Mouse (Mus musculus) heart, embryonic 11.5 days (tissue): ENCODE results near the gene Net1. TPM values are rescaled to one million over a fixed set of nuclear protein-coding genes. Genes with fewer than 3 reads are reported as not detected.
"Not testable (repeated sequence)": the region's sequence is repeated elsewhere in the genome, so short reads cannot be mapped to it uniquely, and the experiment has no call there.

Experiments used
- ATAC-seq: fragments of 200-750 bp; cut with Nextera tagmentation; replicated peaks from 2 replicates; pipeline ENCODE4 v1.8.0; 2017; ENCODE audit warnings: moderate library complexity; ENCODE audit not compliant: insufficient number of reproducible peaks, low FRiP score, low TSS enrichment
- H3K27ac ChIP-seq: fragments of 300-500 bp; sonication (generic); 2 replicates; pipeline ENCODE4 v1.5.1; 2014; ENCODE audit warnings: mild to moderate bottlenecking, low read depth, low read length
- H3K27me3 ChIP-seq: fragments of 300-500 bp; sonication (generic); 2 replicates; pipeline ENCODE4 v1.6.1; 2014; ENCODE audit warnings: mild to moderate bottlenecking, low read length, mixed read lengths; ENCODE audit not compliant: control insufficient read depth, insufficient read depth
- H3K36me3 ChIP-seq: fragments of 300-500 bp; sonication (generic); 2 replicates; pipeline ENCODE4 v1.6.1; 2014; ENCODE audit warnings: mild to moderate bottlenecking, low read length, moderate library complexity, mixed read lengths; ENCODE audit not compliant: control insufficient read depth, insufficient read depth
- H3K4me1 ChIP-seq: fragments of 300-500 bp; sonication (generic); 2 replicates; pipeline ENCODE4 v1.6.1; 2014; ENCODE audit warnings: low read length; ENCODE audit not compliant: control insufficient read depth, insufficient read depth
- H3K4me2 ChIP-seq: fragments of 300-500 bp; sonication (generic); 2 replicates; pipeline ENCODE4 v1.6.1; 2014; ENCODE audit warnings: mild to moderate bottlenecking, moderate library complexity
- H3K4me3 ChIP-seq: fragments of 300-500 bp; sonication (generic); 2 replicates; pipeline ENCODE4 v1.5.1; 2014; ENCODE audit warnings: low read depth, low read length
- H3K9ac ChIP-seq: fragments of 300-500 bp; sonication (generic); 2 replicates; pipeline ENCODE4 v1.6.1; 2014; ENCODE audit warnings: mild to moderate bottlenecking, low read depth, low read length, moderate library complexity
- H3K9me3 ChIP-seq: fragments of 300-500 bp; sonication (generic); replicated peaks from 2 replicates; pipeline ENCODE4 v1.6.1; 2016; ENCODE audit warnings: low read length; ENCODE audit not compliant: control insufficient read depth
- WGBS: fragments of 180-500 bp; shearing (Covaris S2); extraction: QIAGEN DNeasy Blood & Tissue Kit; methylation state at CpG from one replicate; pipeline ENCODE4 v1.1.7; 2014; ENCODE audit not compliant: insufficient replicate concordance; 5-methylcytosine and 5-hydroxymethylcytosine counted together
- polyA plus RNA-seq: library from polyadenylated mRNA; unstranded; fragments of >200 nt; fragmentation: Nextera tagmentation; extraction: Ambion mirVana; gene quantifications from 2 replicates; pipeline ENCODE4 v1.2.1, GENCODE M21; 2014

Gene Net1
- polyA plus RNA-seq, 1 experiment from 2014 or later, result 47.9 TPM

DNA sequence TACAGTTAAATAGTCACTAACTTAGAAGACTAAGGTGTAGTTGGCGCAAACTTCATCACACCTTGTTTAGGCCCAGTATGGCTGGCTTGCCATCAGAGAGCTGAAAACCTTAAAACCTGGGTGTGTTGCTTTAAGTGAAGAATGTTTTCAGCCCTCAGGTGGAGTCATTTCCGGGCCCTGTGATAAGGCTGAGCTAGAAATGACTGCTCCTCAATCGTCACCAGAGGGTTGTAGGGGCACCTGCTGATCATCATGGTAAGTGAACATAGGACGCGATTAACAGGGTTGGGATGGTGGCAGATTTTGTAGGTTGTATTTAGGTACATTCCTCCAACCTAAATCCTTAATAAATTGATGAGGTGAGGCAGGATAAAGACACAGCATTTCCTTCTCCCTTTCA, 6.5 kb upstream of the Net1 start:
- H3K4me2 ChIP-seq, result no peak overlapping the region
- no peaks in the 10 kb centered on the region for H3K4me1 ChIP-seq
- H3K9me3 ChIP-seq, result no peaks in the 10 kb centered on the region
- no peaks in the 10 kb centered on the region for H3K27me3 ChIP-seq
- H3K27ac ChIP-seq, result no peak overlapping the region
- H3K4me3 ChIP-seq, result no peak overlapping the region
- no peaks in the 10 kb centered on the region for H3K36me3 ChIP-seq
- ATAC-seq, result no peak
- no peak overlapping the region for H3K9ac ChIP-seq
- WGBS, result 63% methylated on average over 5 of the region's 5 CpGs

DNA sequence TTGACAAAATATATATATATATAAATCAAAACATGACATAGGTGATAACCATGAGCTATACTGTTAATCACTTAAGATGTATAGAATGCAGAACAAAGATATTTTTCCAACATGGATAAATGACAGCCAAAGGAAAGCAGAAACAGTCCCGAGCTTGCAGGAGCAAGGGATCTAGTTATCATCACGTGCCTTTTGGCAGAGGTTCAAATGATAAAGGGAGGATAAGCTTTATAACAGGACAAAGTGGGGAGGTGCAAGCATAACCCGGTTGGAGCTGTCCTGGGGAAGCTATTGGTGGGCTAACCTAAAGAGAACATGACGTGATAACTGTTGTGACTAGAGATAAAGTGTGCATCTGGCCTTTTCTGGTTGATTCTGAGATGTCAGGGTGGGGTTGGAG, 4.5 kb downstream of the Net1 start:
- Histone ChIP-seq H3K36me3 (peaks cover 13% of the 10 kb centered on the region; the same call in 1 of the 2 replicates), H3K27ac (no peak overlapping the region), H3K4me3 (no peak overlapping the region), H3K27me3 (no peaks in the 10 kb centered on the region), H3K4me1 (peaks cover 8% of the 10 kb centered on the region), H3K9ac (no peak overlapping the region), H3K4me2 (no peak overlapping the region), H3K9me3 (no peaks in the 10 kb centered on the region)
- 39% methylated on average over 4 of the region's 4 CpGs for WGBS
- no peak for ATAC-seq

DNA sequence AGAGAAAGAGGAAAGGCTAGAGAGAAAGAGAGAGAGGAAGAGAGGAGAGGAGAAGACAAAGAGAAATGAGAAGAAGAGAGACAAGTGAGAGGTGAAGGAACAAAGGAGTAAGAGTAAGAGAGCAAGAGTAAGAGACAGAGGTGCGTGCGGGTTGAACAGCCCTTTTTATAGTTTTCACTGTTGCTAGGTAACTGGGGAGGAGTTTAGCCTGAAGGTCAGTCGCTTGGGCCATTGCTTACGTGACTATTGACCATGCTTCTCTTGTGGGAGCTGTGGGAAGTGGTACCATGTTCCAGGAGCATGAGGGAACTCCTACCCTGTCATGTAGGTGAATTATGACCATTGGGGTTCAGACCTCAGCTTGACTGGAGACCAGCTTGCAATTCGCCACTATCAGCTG, 7.7 kb downstream of the Net1 start:
- Histone ChIP-seq H3K4me3 (no peak overlapping the region), H3K27me3 (no peaks in the 10 kb centered on the region), H3K4me2 (no peak overlapping the region), H3K9me3 (no peaks in the 10 kb centered on the region), H3K27ac (no peak overlapping the region), H3K9ac (no peak overlapping the region), H3K36me3 (0 out of 2 replicates have a peak, but pooled peaks cover 9% of the 10 kb centered on the region), H3K4me1 (peaks cover 3% of the 10 kb centered on the region; the same call in 1 of the 2 replicates)
- ATAC-seq, result no peak
- WGBS, result 85% methylated on average over 5 of the region's 5 CpGs

DNA sequence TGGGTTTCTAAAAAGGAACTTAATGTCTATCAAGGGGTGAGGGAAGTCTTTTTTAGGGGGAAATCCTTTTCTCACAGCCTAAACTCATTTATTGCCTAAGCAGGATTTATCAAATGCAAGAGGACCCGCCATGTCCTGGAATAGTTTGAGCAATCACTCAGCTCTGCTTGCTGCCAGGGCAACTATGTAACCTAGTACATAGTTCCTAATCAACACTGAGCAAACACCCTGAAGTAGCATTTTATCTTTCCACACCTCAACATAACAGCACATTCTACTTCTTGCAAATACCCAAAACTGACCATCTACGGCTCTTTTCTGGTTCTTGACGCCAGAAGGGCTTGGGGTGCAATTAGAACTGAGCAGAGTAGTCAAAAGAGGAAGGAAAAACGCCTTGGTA, 9.8 kb downstream of the Net1 start:
- H3K27ac ChIP-seq, result no peak overlapping the region
- no peak overlapping the region for H3K9ac ChIP-seq
- H3K27me3 ChIP-seq, result no peaks in the 10 kb centered on the region
- H3K36me3 ChIP-seq, result 0 out of 2 replicates have a peak, but pooled peaks cover 9% of the 10 kb centered on the region
- H3K4me1 ChIP-seq, result no peaks in the 10 kb centered on the region; the same call in 1 of the 2 replicates
- WGBS, result 71% methylated on average over 4 of the region's 4 CpGs
- no peak overlapping the region for H3K4me2 ChIP-seq
- H3K4me3 ChIP-seq, result no peak overlapping the region
- no peaks in the 10 kb centered on the region for H3K9me3 ChIP-seq
- ATAC-seq, result no peak

DNA sequence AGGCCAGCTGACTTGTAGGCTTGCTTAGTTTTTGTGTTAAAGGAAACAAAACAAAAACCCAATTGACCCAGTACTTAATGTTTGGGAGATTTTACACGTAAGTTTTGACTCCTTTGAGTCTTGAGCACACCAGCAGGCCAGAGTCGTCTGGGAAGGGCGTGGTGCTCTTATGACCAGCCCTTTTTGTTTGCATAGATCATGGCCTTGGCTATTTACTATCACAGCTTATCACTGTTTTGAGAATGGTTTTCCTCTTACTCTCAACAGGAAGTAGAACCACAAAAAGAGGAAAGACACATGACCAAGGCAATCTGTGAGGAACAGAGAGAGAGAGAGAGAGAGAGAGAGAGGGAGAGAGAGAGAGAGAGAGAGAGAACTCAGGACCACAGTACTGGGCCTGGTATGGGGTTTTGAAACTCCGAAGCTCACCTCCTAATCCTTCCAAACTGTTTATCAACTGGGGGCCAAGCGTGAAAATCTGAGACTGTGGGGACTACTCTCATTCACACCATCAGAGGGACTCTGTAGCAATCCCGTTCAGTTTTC, 10.8 kb downstream of the Net1 start:
- WGBS, result 61% methylated on average over 6 of the region's 6 CpGs

DNA sequence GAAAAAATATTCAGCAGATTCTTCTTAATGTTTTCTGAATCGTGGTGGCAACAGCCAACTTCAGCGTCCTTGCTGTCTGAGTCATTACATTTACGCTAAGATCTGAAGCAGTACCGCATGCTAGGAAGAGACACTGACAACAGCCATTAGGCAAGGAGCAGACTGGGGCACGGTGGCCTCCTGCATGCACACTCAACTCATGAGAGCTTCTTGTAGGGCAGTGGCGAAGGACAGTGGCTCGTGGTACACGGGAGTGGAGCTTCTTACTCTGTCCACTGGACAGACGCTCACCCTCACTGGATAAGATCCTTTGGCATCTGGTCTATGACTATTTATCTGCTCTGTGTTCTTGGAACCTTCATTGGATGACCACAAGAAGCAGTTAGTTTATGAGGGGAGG, 18.7 kb downstream of the Net1 start:
- H3K4me2 ChIP-seq, result no peak overlapping the region
- WGBS, result 88% methylated on average over 9 of the region's 9 CpGs

More for the DNA sequence above, 10.8 kb downstream of the Net1 start:
- no peak overlapping the region for H3K4me2 ChIP-seq
- no peak overlapping the region for H3K27ac ChIP-seq
- H3K9me3 ChIP-seq, result no peaks in the 10 kb centered on the region
- H3K27me3 ChIP-seq, result no peaks in the 10 kb centered on the region
- 0 out of 2 replicates have a peak, but pooled peaks cover 9% of the 10 kb centered on the region for H3K36me3 ChIP-seq
- H3K4me1 ChIP-seq, result no peaks in the 10 kb centered on the region; the same call in 1 of the 2 replicates
- no peak for ATAC-seq
- H3K9ac ChIP-seq, result no peak overlapping the region
- no peak overlapping the region for H3K4me3 ChIP-seq

DNA sequence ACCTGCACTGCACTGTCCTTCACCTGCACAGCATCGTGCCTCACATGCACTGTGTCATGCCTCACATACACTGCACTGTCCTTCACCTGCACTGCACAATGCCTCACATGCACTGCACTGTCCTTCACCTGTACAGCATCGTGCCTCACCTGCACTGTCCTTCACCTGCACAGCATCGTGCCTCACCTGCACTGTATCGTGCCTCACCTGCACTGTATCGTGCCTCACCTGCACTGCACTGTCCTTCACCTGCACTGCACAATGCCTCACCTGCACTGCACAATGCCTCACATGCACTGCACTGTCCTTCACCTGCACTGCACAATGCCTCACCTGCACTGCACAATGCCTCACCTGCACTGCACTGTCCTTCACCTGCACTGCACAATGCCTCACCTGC, 19.8 kb downstream of the Net1 start:
- WGBS, result 90% methylated on average over 5 of the region's 5 CpGs
- not testable (repeated sequence) for H3K9me3 ChIP-seq

More for the DNA sequence above, 18.7 kb downstream of the Net1 start:
- Histone ChIP-seq H3K9ac (no peak overlapping the region), H3K9me3 (no peaks in the 10 kb centered on the region), H3K27ac (no peak overlapping the region), H3K4me3 (no peak overlapping the region), H3K4me1 (no peaks in the 10 kb centered on the region), H3K27me3 (no peaks in the 10 kb centered on the region), H3K36me3 (0 out of 2 replicates have a peak, but pooled peaks cover 3% of the 10 kb centered on the region)
- no peak for ATAC-seq

DNA sequence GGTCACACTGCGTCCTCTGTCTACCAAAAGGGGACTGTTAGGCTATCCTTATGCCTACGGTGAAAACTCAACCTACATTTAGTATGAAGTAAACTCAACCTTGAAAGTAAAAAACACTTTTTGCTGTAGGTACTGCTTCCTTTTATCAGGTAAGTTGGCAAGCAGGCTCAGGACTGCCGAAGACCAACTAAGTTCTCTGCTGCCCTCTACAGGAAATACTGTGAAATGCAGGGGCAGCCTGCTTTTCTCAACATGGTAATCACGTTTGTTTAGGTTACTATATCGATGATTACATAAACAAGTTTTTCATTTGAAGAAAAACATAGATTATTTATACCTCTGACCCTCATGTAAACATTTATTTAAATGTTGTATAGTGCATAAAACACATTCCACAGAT, 21.1 kb downstream of the Net1 start:
- no peaks in the 10 kb centered on the region for H3K9me3 ChIP-seq
- H3K4me1 ChIP-seq, result no peaks in the 10 kb centered on the region; the same call in none of the 2 replicates
- no peak overlapping the region for H3K4me2 ChIP-seq
- 0 out of 2 replicates have a peak, but pooled peaks cover 3% of the 10 kb centered on the region for H3K36me3 ChIP-seq
- no peak overlapping the region for H3K4me3 ChIP-seq
- H3K27me3 ChIP-seq, result no peaks in the 10 kb centered on the region
- no peak overlapping the region for H3K9ac ChIP-seq
- H3K27ac ChIP-seq, result no peak overlapping the region
- no peak for ATAC-seq
- 39% methylated on average over 5 of the region's 5 CpGs for WGBS

More for the DNA sequence above, 19.8 kb downstream of the Net1 start:
- not testable (repeated sequence) for H3K27me3 ChIP-seq, H3K9ac ChIP-seq, H3K4me3 ChIP-seq, ATAC-seq, H3K36me3 ChIP-seq, H3K4me1 ChIP-seq, H3K4me2 ChIP-seq, H3K27ac ChIP-seq

DNA sequence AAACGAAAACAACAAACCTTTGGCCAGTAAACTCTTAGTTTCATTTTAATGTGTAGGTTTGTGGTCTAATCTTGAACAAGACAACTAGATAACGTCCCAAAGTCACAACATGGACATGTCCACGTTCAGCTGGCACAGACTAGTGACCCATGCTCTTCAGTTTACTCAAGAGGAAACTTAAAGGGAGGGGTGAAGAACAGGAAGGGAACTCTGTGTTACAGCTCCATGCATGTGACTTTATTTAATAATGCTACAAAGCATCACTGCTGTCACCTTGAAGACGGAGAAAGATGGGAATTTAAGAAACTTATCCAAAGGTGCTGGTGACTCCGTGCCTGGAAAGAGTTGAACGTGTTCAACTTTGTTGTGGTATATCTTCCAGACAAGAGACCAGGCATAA, 22.0 kb downstream of the Net1 start:
- peaks cover 4% of the 10 kb centered on the region for H3K4me1 ChIP-seq
- no peak for ATAC-seq
- H3K9ac ChIP-seq, result no peak overlapping the region
- no peak overlapping the region for H3K4me2 ChIP-seq
- WGBS, result 82% methylated on average over 6 of the region's 6 CpGs
- H3K9me3 ChIP-seq, result no peaks in the 10 kb centered on the region
- H3K27ac ChIP-seq, result no peak overlapping the region
- H3K4me3 ChIP-seq, result no peak overlapping the region
- H3K27me3 ChIP-seq, result no peaks in the 10 kb centered on the region
- 0 out of 2 replicates have a peak, but pooled peaks cover 3% of the 10 kb centered on the region for H3K36me3 ChIP-seq
